Mouse (Mus musculus) embryo, embryonic 10 days (tissue): ENCODE measurements around the gene Sorl1.

Source experiments
- DNase-seq: peaks from one replicate; pipeline ENCODE4 v3.0.0-alpha.2; 2015; ENCODE audit warnings: low spot score

The Sorl1 gene

GRCm38 (mm10) chr9:42121631-42122354 is 2.3 kb downstream of the Sorl1 start:
- no peak for DNase-seq

- DNase-seq = no peak
Measured at GRCm38 (mm10) chr9:42116418-42117056, 7.6 kb downstream of the Sorl1 start.

- DNase-seq = no peak
Measured at GRCm38 (mm10) chr9:42115078-42115477, 9.0 kb downstream of the Sorl1 start.

GRCm38 (mm10) chr9:42113316-42113715 is 10.8 kb downstream of the Sorl1 start:
- no peak for DNase-seq

- no peak for DNase-seq
Measured at GRCm38 (mm10) chr9:42112691-42113090, 11.4 kb downstream of the Sorl1 start.

- DNase-seq = no peak
Measured at GRCm38 (mm10) chr9:42111256-42111655, 12.8 kb downstream of the Sorl1 start.

GRCm38 (mm10) chr9:42109837-42110451 is 14.2 kb downstream of the Sorl1 start:
- peak; percentile 41 for DNase-seq

GRCm38 (mm10) chr9:42109131-42109530 is 15.0 kb downstream of the Sorl1 start:
- no peak for DNase-seq

- no peak for DNase-seq
Measured at GRCm38 (mm10) chr9:42108369-42108951, 15.6 kb downstream of the Sorl1 start.

GRCm38 (mm10) chr9:42107062-42107461 is 17.0 kb downstream of the Sorl1 start:
- DNase-seq = no peak

GRCm38 (mm10) chr9:42106305-42106704 is 17.8 kb downstream of the Sorl1 start:
- no peak for DNase-seq

- DNase-seq = no peak
Measured at GRCm38 (mm10) chr9:42103546-42103945, 20.6 kb downstream of the Sorl1 start.

- no peak for DNase-seq
Measured at GRCm38 (mm10) chr9:42102013-42102412, 22.1 kb downstream of the Sorl1 start.

- no peak for DNase-seq
Measured at GRCm38 (mm10) chr9:42101266-42101665, 22.8 kb downstream of the Sorl1 start.

- no peak for DNase-seq
Measured at GRCm38 (mm10) chr9:42100618-42101210, 23.4 kb downstream of the Sorl1 start.

GRCm38 (mm10) chr9:42098474-42099121 is 25.5 kb downstream of the Sorl1 start:
- no peak for DNase-seq

GRCm38 (mm10) chr9:42097731-42098473 is 26.2 kb downstream of the Sorl1 start:
- no peak for DNase-seq

GRCm38 (mm10) chr9:42097006-42097730 is 26.9 kb downstream of the Sorl1 start:
- no peak for DNase-seq

- DNase-seq = no peak
Measured at GRCm38 (mm10) chr9:42094752-42095151, 29.3 kb downstream of the Sorl1 start.

GRCm38 (mm10) chr9:42094028-42094551 is 30.0 kb downstream of the Sorl1 start:
- no peak for DNase-seq
